ENCODE assay signal across 8 mouse cellular contexts in the genomic region with DNA sequence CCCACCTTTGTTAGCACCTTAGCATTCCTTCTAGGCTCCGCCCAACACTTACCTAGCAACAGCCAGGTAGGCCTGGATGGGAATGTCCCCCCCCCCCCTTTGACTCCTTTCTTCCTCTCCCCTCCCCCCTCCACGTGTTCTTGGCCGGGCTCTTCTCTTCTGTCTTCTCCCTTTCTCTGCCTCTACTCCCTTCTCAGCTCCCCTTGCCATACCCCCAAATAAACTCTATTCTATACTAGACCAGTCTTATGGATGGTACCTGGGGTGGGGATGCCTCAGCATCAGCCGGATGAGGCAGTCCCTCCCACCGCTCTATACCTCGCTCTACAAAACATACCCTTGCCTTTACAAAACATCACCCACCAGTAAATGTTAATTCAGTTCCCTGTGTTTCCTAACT. TPM values are rescaled to one million over a fixed set of nuclear protein-coding genes. Genes with fewer than 3 reads are reported as not detected.
DNase-seq lines count a peak whose midpoint lies in the region; ATAC-seq and TF ChIP-seq lines count a peak whose summit lies in the region.

No protein-coding gene starts in this region.

- peaks cover 18% of the 10 kb centered on the region for H3K4me1 ChIP-seq in kidney, embryonic 16.5 days (ENCODE audit: insufficient read depth, low read length)
- no peaks in the 10 kb centered on the region for H3K4me1 ChIP-seq in cortical plate, adult 2 months (ENCODE audit: control insufficient read depth, insufficient read depth, low read length)
- H3K4me1 ChIP-seq in hindbrain, postnatal 0 days (ENCODE audit: insufficient read depth, low read length): peaks cover 8% of the 10 kb centered on the region; the same call in 1 of the 2 replicates
- peaks cover 6% of the 10 kb centered on the region; the same call in 1 of the 2 replicates for H3K4me1 ChIP-seq in midbrain, postnatal 0 days (ENCODE audit: insufficient read depth, low read length)

- no peak for TF ChIP-seq CTCF in cortical plate, adult 2 months (IDR thresholded peaks at IDR 0.05; ENCODE audit: extremely low read depth, insufficient read depth, low read length)
- no peak for TF ChIP-seq CTCF in hindbrain, postnatal 0 days (IDR thresholded peaks at IDR 0.05; ENCODE audit: low read depth)
- TF ChIP-seq CTCF in midbrain, postnatal 0 days (IDR thresholded peaks at IDR 0.05): no peak

- whole genome bisulfite sequencing in kidney, embryonic 16.5 days: 12% methylated on average over 6 of the region's 6 CpGs
- WGBS in hindbrain, postnatal 0 days: 7% methylated on average over 6 of the region's 6 CpGs
- 11% methylated on average over 6 of the region's 6 CpGs for WGBS in midbrain, postnatal 0 days

- no peak for DNase-seq in kidney, postnatal 25 days
- DNase-seq in hindbrain, postnatal 0 days (ENCODE audit: low spot score): no peak
- DNase-seq in midbrain, postnatal 0 days (ENCODE audit: low spot score): no peak
- DNase-seq in adrenal gland, adult 18-20 months (ENCODE audit: low spot score in 2 of 2): no peak
- no peak for DNase-seq in left cerebral cortex, adult 8-10 months (ENCODE audit: low spot score in 2 of 2)

- H3K27ac ChIP-seq in kidney, embryonic 16.5 days (ENCODE audit: low read length): no peak overlapping the region
- no peak overlapping the region for H3K27ac ChIP-seq in cortical plate, adult 2 months (ENCODE audit: insufficient read depth, low read length)
- H3K27ac ChIP-seq in hindbrain, postnatal 0 days: no peak overlapping the region
- no peak overlapping the region for H3K27ac ChIP-seq in midbrain, postnatal 0 days (ENCODE audit: low read depth, low read length)

- no peak for TF ChIP-seq POLR2A in cortical plate, adult 2 months (IDR thresholded peaks at IDR 0.05; ENCODE audit: extremely low read depth, insufficient read depth, low read length)

- H3K9me3 ChIP-seq in kidney, embryonic 16.5 days (ENCODE audit: low read length): no peaks in the 10 kb centered on the region
- H3K9me3 ChIP-seq in hindbrain, postnatal 0 days (ENCODE audit: low read length): no peaks in the 10 kb centered on the region
- H3K9me3 ChIP-seq in midbrain, postnatal 0 days (ENCODE audit: low read length): no peaks in the 10 kb centered on the region

- peak overlapping the region; percentile 87 for H3K4me2 ChIP-seq in kidney, embryonic 16.5 days (replicated peaks; ENCODE audit: low read depth, low read length)
- H3K4me2 ChIP-seq in hindbrain, postnatal 0 days (ENCODE audit: low read depth, low read length): peak overlapping the region; percentile 96
- H3K4me2 ChIP-seq in midbrain, postnatal 0 days (ENCODE audit: low read depth, low read length, poor library complexity, severe bottlenecking): peak overlapping the region; percentile 53

- no peak for ATAC-seq in kidney, embryonic 16.5 days (ENCODE audit: low FRiP score, low TSS enrichment)
- ATAC-seq in hindbrain, postnatal 0 days: no peak
- ATAC-seq in midbrain, postnatal 0 days (ENCODE audit: low FRiP score): no peak
- no peak for ATAC-seq in activated CD4-positive, CD25-positive, alpha-beta regulatory T cell, adult 4 months

- H3K27me3 ChIP-seq in kidney, embryonic 16.5 days (ENCODE audit: insufficient read depth, low read length): no peaks in the 10 kb centered on the region
- no peaks in the 10 kb centered on the region for H3K27me3 ChIP-seq in hindbrain, postnatal 0 days (ENCODE audit: insufficient read depth, low read length)
- H3K27me3 ChIP-seq in midbrain, postnatal 0 days (ENCODE audit: insufficient read depth, low read length): no peaks in the 10 kb centered on the region

- peak overlapping the region; percentile 86 for H3K4me3 ChIP-seq in kidney, embryonic 16.5 days (ENCODE audit: low read length)
- peak overlapping the region; percentile 77 for H3K4me3 ChIP-seq in cortical plate, adult 2 months (ENCODE audit: insufficient read depth, low read length)
- peak overlapping the region; percentile 97 for H3K4me3 ChIP-seq in hindbrain, postnatal 0 days (ENCODE audit: low read length)
- H3K4me3 ChIP-seq in midbrain, postnatal 0 days (ENCODE audit: low read depth, low read length): peak overlapping the region; percentile 93

- peak overlapping the region; percentile 94; the same call in 1 of the 2 replicates for H3K9ac ChIP-seq in kidney, embryonic 16.5 days (replicated peaks; ENCODE audit: low read length)
- H3K9ac ChIP-seq in hindbrain, postnatal 0 days (replicated peaks; ENCODE audit: low read length): peak overlapping the region; percentile 99
- H3K9ac ChIP-seq in midbrain, postnatal 0 days (replicated peaks; ENCODE audit: low read length, poor library complexity, severe bottlenecking): peak overlapping the region; percentile 98

- no peaks in the 10 kb centered on the region for H3K36me3 ChIP-seq in kidney, embryonic 16.5 days (ENCODE audit: insufficient read depth, low read length)
- H3K36me3 ChIP-seq in hindbrain, postnatal 0 days (ENCODE audit: insufficient read depth, low read length): no peaks in the 10 kb centered on the region
- H3K36me3 ChIP-seq in midbrain, postnatal 0 days (ENCODE audit: insufficient read depth, low read length): no peaks in the 10 kb centered on the region

RNA-seq across cellular contexts. Expression of gene Sltm, which starts 1.0 kb away (rescaled TPM):
- 49.2 and 63.8 TPM in 2 replicates for polyA plus RNA-seq in kidney, embryonic 16.5 days (2015; fragmentation: Nextera tagmentation; extraction: Ambion mirVana)
- polyA plus RNA-seq in cortical plate, adult 2 months (2012; rRNA removed): 51.2 and 55.3 TPM in 2 replicates
- 19.4 and 23.2 TPM in 2 replicates for total RNA-seq in hindbrain, postnatal 0 days (2014; rRNA removed)
- polyA plus RNA-seq in hindbrain, postnatal 0 days (2015; fragmentation: Nextera tagmentation; extraction: Ambion mirVana): 39.4 and 44.3 TPM in 2 replicates
- total RNA-seq in midbrain, postnatal 0 days (2014; rRNA removed): 26.3 and 34.5 TPM in 2 replicates
- 36.9 and 47.6 TPM in 2 replicates for polyA plus RNA-seq in midbrain, postnatal 0 days (2015; fragmentation: Nextera tagmentation; extraction: Ambion mirVana)
- polyA plus RNA-seq in activated CD4-positive, CD25-positive, alpha-beta regulatory T cell, adult 4 months (2017; shearing (Covaris generic)): 10 to 100 TPM; 57.6 to 83.6 TPM
- 10 to 100 TPM; 35.9 to 41.9 TPM for total RNA-seq in adrenal gland, adult 18-20 months (2021)
- 10 to 100 TPM; 43.5 to 51.9 (median 49.4) TPM for total RNA-seq in left cerebral cortex, adult 8-10 months (2022)

RNA-seq across cellular contexts. Expression of gene Rnf111, which starts 38.1 kb away (rescaled TPM):
- polyA plus RNA-seq in kidney, embryonic 16.5 days (2015; fragmentation: Nextera tagmentation; extraction: Ambion mirVana): 27.1 and 31.2 TPM in 2 replicates
- polyA plus RNA-seq in cortical plate, adult 2 months (2012; rRNA removed): 32.5 and 33.1 TPM in 2 replicates
- 26.2 and 35.9 TPM in 2 replicates for total RNA-seq in hindbrain, postnatal 0 days (2014; rRNA removed)
- 14.9 and 15.9 TPM in 2 replicates for polyA plus RNA-seq in hindbrain, postnatal 0 days (2015; fragmentation: Nextera tagmentation; extraction: Ambion mirVana)
- total RNA-seq in midbrain, postnatal 0 days (2014; rRNA removed): 38.3 and 39.6 TPM in 2 replicates
- 16.7 and 17.1 TPM in 2 replicates for polyA plus RNA-seq in midbrain, postnatal 0 days (2015; fragmentation: Nextera tagmentation; extraction: Ambion mirVana)
- 10 to 100 TPM; 24.5 to 26.4 TPM for polyA plus RNA-seq in activated CD4-positive, CD25-positive, alpha-beta regulatory T cell, adult 4 months (2017; shearing (Covaris generic))
- 10 to 100 TPM; 34.6 to 38.2 TPM for total RNA-seq in adrenal gland, adult 18-20 months (2021)
- 10 to 100 TPM; 38.3 to 41.4 (median 39.9) TPM for total RNA-seq in left cerebral cortex, adult 8-10 months (2022)
